Mouse (Mus musculus) hindbrain, embryonic 11.5 days (tissue): ENCODE data around the gene Nupl1. TPM values are rescaled to one million over a fixed set of nuclear protein-coding genes. Genes with fewer than 3 reads are reported as not detected.
A peak's percentile ranks its signal among the peaks of the same experiment; 100 is the strongest.

ENCODE experiments used
- ATAC-seq: fragments of 200-750 bp; cut with Nextera tagmentation; 2 replicates; pipeline ENCODE4 v1.8.0; 2017; ENCODE audit warnings: mild to moderate bottlenecking, moderate TSS enrichment, moderate library complexity; ENCODE audit not compliant: low FRiP score
- DNase-seq: peaks from one replicate; pipeline ENCODE4 v3.0.0-alpha.2; 2015; ENCODE audit warnings: low spot score
- H3K27ac ChIP-seq: fragments of 300-500 bp; sonication (generic); 2 replicates; pipeline ENCODE4 v1.5.1; 2014; ENCODE audit warnings: mild to moderate bottlenecking, low read depth, low read length
- H3K27me3 ChIP-seq: fragments of 300-500 bp; sonication (generic); 2 replicates; pipeline ENCODE4 v1.6.1; 2014; ENCODE audit warnings: mild to moderate bottlenecking, low read length, moderate library complexity, mixed read lengths; ENCODE audit not compliant: control insufficient read depth, insufficient read depth
- H3K36me3 ChIP-seq: fragments of 300-500 bp; sonication (generic); 2 replicates; pipeline ENCODE4 v1.6.1; 2014; ENCODE audit warnings: mild to moderate bottlenecking, low read length, moderate library complexity, mixed read lengths; ENCODE audit not compliant: control insufficient read depth, insufficient read depth
- H3K4me1 ChIP-seq: fragments of 300-500 bp; sonication (generic); replicated peaks from 2 replicates; pipeline ENCODE4 v1.6.1; 2014; ENCODE audit warnings: low read length, mixed read lengths; ENCODE audit not compliant: control insufficient read depth, insufficient read depth
- H3K4me2 ChIP-seq: fragments of 300-500 bp; sonication (generic); replicated peaks from 2 replicates; pipeline ENCODE4 v1.6.1; 2014; ENCODE audit warnings: mild to moderate bottlenecking, low read depth, low read length
- H3K4me3 ChIP-seq: fragments of 300-500 bp; sonication (generic); 2 replicates; pipeline ENCODE4 v1.5.1; 2014; ENCODE audit warnings: low read depth, low read length
- H3K9ac ChIP-seq: fragments of 300-500 bp; sonication (generic); 2 replicates; pipeline ENCODE4 v1.6.1; 2014; ENCODE audit warnings: low read depth, low read length
- H3K9me3 ChIP-seq: fragments of 300-500 bp; sonication (generic); 2 replicates; pipeline ENCODE4 v1.6.1; 2016; ENCODE audit warnings: low read length; ENCODE audit not compliant: control insufficient read depth
- WGBS: fragments of 180-500 bp; shearing (Covaris S2); extraction: QIAGEN DNeasy Blood & Tissue Kit; methylation state at CpG from one replicate; pipeline ENCODE4 v1.1.7; 2014; 5-methylcytosine and 5-hydroxymethylcytosine counted together
- polyA plus RNA-seq: library from polyadenylated mRNA; unstranded; fragments of >200 nt; fragmentation: Nextera tagmentation; extraction: Ambion mirVana; gene quantifications from 2 replicates; pipeline ENCODE4 v1.2.1, GENCODE M21; 2014

Gene Nupl1
- polyA plus RNA-seq, 1 experiment from 2014 or later = not detected

DNA sequence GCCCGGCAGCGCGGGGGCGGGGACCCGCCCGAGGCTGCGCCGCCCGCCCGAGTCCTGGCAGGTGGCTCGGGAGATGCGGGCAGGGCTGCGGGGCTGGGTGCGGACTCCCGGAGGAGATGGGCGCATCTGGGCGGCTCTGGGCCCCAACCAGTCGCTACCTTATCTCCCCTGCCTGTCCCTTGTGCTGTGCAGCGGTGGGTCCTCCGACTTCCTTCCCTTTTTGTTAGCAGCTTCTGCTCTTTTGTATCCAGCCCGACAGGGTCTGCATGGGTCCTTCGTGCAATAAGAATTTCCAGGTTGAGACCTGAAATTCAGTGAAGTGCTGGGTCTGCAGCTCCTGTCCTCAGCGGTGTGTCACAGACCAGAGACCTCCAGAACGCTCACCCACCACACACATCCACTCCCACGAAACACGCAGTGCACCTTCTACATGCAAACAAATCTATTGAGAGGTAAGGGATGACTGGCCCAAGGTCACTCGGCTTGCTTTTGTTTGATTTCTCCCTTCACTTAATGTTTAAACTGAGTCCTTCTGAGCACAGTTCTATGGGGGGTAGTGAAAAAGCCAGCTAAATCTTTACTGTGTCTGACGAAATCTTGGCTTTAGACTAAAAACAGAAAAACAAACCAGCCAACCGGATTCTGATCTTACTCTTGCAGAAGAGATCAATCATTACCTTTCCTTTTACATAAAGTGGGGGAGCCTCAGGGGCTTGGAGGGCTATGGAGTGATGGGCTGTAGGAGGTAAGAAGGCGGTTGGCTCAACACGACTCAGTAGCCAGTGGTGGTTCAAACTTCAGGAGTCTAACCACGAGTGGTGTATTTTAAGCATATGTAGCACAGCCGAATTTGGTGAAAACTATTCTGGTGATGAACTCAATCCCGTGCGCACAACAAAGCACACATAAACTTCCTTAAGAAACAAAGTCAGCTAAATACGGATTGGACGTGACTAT, 73.3 kb downstream of the Nupl1 start:
- 0 out of 2 replicates have a peak overlapping the region, but pooled peaks have one; percentile 47 for H3K27ac ChIP-seq
- ATAC-seq = peak; percentile 61
- WGBS = 20% methylated on average over 34 of the region's 37 CpGs

DNA sequence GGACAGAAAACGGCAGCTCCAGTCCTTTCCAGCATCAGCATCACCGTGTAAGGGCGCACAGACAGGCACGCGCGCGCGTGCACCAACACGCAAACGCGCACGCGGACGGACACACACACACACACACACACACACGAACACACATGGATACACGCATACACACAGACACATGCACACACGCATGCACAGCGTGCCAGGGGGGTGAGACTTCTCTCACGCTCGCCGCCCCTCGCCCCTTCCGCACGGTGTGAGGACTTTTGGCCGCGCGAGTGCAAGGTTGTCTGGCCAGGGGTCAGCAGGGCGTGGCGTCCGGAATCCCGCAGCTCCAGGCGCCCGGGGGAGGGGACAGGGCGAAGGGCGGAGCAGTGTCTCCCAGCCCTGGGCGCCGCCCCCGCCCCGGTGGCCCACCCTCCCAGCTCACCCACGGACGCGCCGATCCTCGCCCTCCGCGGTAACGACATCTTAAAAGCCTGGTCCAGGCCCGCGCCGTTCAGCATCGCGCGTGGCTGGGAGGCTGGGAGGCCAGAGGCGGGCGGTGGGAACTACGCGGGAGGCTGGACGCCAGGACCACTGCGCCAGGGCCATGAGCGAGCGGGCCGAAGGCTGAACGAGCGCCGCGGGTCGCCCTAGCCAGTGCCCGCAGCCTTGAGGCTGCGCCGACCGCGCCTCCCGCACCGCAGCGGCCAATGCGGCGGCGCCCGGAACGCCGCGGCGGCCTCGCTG, 74.2 kb downstream of the Nupl1 start:
- Histone ChIP-seq H3K27ac (0 out of 2 replicates have a peak overlapping the region, but pooled peaks have one; percentile 47), H3K9ac (peak overlapping the region; percentile 75), H3K36me3 (no peaks in the 10 kb centered on the region), H3K4me3 (peak overlapping the region; percentile 75), H3K27me3 (peaks cover 14% of the 10 kb centered on the region), H3K4me2 (peak overlapping the region; percentile 99), H3K9me3 (no peaks in the 10 kb centered on the region), H3K4me1 (no peaks in the 10 kb centered on the region)
- 1% methylated on average over 70 of the region's 84 CpGs for WGBS
- ATAC-seq (peak; percentile 87), DNase-seq (peak; percentile 69)

More for the DNA sequence above, 73.3 kb downstream of the Nupl1 start:
- Histone ChIP-seq H3K4me2 (peak overlapping the region; percentile 99), H3K9me3 (no peaks in the 10 kb centered on the region), H3K36me3 (no peaks in the 10 kb centered on the region), H3K4me1 (no peaks in the 10 kb centered on the region), H3K27me3 (peaks cover 14% of the 10 kb centered on the region), H3K4me3 (peak overlapping the region; percentile 75), H3K9ac (peak overlapping the region; percentile 75)
- DNase-seq = no peak

DNA sequence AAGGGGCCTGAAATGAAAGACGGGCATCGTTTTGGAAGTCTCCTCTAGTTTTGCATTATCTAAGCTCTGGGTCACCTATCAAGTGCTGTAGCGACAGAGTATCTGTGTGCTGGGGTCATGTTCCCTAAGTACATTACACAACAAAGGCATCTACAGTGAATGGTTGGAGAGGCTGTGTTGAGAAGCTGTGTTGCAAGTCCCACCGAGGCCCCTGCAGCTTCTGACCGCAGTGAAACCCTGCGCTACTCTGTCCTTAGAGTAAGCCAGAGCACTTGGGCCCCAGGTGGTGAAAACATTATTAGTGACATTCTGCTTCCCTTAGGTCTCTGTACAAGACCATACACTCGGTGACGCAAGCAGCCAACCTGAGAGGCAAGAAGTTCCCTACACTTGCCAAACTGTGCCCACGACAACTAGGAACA, 74.8 kb downstream of the Nupl1 start:
- Histone ChIP-seq H3K4me3 (peak overlapping the region; percentile 75), H3K4me2 (peak overlapping the region; percentile 99), H3K27ac (0 out of 2 replicates have a peak overlapping the region, but pooled peaks have one; percentile 47), H3K4me1 (no peaks in the 10 kb centered on the region), H3K9me3 (no peaks in the 10 kb centered on the region), H3K9ac (0 out of 2 replicates have a peak overlapping the region, but pooled peaks have one; percentile 75), H3K36me3 (no peaks in the 10 kb centered on the region), H3K27me3 (peaks cover 14% of the 10 kb centered on the region)
- no peak for DNase-seq
- peak; percentile 24; the same call in 1 of the 2 replicates for ATAC-seq
- WGBS = 28% methylated on average over 9 of the region's 9 CpGs

DNA sequence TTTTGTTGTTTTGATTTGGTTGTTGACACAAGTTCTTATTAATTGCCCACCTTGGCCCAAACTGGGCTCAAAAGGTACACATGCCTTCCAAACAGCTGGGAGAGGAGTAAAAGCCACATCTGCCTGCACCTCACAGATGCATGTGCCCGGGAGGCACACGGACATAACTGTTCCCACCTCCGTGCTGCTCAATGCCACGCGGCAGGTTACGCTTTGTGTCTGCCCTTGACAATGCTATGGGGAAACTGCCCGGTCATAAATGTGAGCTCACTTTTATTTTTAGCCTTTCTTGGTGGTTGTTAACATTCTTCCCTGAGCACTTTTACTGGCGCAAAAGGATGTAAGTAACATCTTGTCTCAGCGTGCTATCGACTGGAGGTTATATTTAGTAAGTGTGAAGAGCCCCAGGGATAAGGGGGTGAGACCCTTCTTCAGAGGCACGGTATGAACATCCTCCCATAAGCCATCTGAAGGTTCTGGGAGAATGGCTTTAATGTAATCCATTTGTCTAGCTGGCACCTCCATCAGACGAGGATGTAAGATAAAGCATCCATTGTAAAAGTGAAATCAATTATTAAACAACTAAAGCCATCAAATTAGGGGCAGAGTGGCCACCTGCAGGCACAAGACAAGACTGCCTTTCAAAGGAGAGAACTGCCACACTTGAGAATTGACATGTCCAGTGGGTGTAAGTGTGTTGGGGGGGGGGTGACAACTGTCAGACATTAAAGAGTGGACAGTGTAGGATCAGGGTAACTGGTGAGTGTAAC, 78.8 kb downstream of the Nupl1 start:
- no peak overlapping the region for H3K9ac ChIP-seq
- H3K4me3 ChIP-seq = no peak overlapping the region
- DNase-seq (no peak), ATAC-seq (no peak)
- H3K27me3 ChIP-seq = peaks cover 10% of the 10 kb centered on the region; the same call in 1 of the 2 replicates
- no peaks in the 10 kb centered on the region for H3K36me3 ChIP-seq
- no peak overlapping the region for H3K27ac ChIP-seq
- 66% methylated on average over 12 of the region's 12 CpGs for WGBS
- no peaks in the 10 kb centered on the region for H3K9me3 ChIP-seq
- H3K4me1 ChIP-seq = no peaks in the 10 kb centered on the region
- no peak overlapping the region for H3K4me2 ChIP-seq

DNA sequence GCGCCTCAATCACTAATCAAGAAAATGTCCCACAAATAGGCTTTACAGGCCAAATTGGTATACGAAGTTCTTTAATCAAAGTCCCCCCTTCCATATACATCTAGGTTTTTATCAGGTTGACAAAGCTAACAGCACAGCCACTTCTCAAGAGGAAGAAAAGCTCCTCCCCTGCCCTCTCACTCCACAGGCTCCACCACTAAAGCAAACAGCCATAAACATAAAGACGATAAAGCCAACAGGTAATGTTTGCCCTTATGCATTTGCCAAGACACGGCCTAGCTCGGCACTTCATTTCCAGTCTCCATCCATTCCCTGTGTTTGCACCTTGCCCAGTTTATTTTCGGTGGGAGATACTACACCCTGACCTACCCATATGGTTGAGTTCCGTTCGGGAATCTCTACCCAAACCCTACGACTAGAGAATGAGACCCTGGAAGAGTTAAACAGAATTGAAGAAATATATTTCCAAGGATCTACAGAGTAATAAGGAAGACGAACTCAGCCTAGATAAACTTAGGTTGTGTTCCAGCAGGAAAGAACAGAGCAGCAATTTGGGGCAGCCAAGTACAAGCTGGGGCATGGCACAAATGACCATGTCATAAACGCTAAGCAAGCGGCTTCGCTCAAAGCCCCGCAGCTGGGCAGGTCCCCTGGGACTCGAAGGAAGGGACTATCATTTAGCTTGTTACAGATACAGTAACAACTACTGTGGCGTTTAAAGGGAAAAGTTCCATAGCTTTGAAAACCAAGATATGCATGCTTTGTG, 80.2 kb downstream of the Nupl1 start:
- Histone ChIP-seq H3K27ac (no peak overlapping the region), H3K9ac (no peak overlapping the region), H3K9me3 (no peaks in the 10 kb centered on the region), H3K4me2 (no peak overlapping the region), H3K4me3 (no peak overlapping the region), H3K36me3 (no peaks in the 10 kb centered on the region), H3K27me3 (peaks cover 5% of the 10 kb centered on the region; the same call in 1 of the 2 replicates), H3K4me1 (no peaks in the 10 kb centered on the region)
- ATAC-seq (no peak), DNase-seq (no peak)
- 88% methylated on average over 16 of the region's 16 CpGs for WGBS

DNA sequence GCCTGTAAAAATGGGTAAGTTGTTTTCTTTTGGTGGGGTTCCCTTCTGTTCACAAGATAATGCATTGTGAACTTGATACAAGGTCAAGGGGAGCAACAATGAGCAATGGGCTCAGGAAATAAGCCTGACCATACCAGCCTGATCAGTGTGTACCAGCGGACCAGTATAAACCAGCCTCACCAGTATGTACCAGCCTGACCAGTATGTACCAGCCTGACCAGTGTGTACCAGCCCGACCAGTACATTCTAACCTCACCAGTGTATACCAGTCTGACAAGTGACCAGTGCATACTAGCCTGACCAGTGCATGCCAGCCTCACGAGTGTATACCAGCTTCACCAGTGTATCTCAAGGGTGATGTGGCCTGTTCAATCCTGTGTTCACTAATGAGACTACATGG, 87.9 kb downstream of the Nupl1 start:
- no peaks in the 10 kb centered on the region for H3K36me3 ChIP-seq
- H3K4me2 ChIP-seq = no peak overlapping the region
- no peak overlapping the region for H3K27ac ChIP-seq
- DNase-seq = no peak
- H3K4me1 ChIP-seq = no peaks in the 10 kb centered on the region
- H3K4me3 ChIP-seq = no peak overlapping the region
- no peaks in the 10 kb centered on the region for H3K9me3 ChIP-seq
- WGBS = 87% methylated on average over 3 of the region's 3 CpGs
- ATAC-seq = no peak
- H3K27me3 ChIP-seq = no peaks in the 10 kb centered on the region
- no peak overlapping the region for H3K9ac ChIP-seq

DNA sequence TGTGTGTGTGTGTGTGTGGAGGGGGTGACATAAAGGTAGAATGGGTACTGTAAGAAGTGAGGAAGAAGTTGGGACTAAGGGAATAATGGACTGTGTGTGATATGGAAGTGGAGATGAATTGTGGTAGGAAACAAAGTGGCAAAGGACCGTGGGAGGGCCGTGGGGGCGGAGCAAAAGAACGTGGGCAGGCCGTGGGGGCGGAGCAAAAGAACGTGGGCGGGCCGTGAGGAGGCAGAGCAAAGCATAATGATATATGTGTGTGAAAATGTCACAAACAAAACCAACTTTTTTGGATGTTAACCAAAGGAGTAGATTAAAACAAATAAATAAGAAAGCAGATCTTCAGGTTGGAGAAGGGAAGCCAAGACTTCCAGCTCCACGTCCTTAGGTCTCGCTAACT, 98.9 kb downstream of the Nupl1 start:
- Histone ChIP-seq H3K27me3 (no peaks in the 10 kb centered on the region), H3K4me2 (no peak overlapping the region), H3K4me3 (no peak overlapping the region), H3K9me3 (no peaks in the 10 kb centered on the region), H3K4me1 (no peaks in the 10 kb centered on the region), H3K9ac (no peak overlapping the region), H3K36me3 (no peaks in the 10 kb centered on the region), H3K27ac (no peak overlapping the region)
- ATAC-seq (no peak), DNase-seq (no peak)
- WGBS = 82% methylated on average over 11 of the region's 11 CpGs

DNA sequence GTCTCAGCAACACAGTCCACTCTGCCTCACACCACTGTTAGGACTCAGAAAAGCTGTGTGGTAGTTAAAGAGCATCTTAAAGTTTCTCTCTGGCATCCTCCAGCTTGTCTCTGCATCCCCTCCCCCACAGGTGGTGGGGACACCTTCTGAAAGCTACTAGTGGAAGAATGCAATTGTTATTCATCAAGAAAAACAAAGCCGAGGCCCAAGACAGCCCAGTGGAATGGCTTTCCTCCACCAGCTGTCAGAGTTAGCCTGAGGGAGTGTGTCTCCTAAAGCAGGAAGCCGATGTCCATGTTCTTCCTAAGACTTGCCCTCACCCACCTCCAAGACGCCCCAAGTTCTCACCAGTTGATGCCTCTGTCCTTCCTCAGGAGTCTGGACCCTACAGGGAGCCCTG, 102.3 kb downstream of the Nupl1 start:
- Histone ChIP-seq H3K4me3 (no peak overlapping the region), H3K4me2 (no peak overlapping the region), H3K27ac (no peak overlapping the region), H3K4me1 (no peaks in the 10 kb centered on the region), H3K27me3 (no peaks in the 10 kb centered on the region), H3K9ac (no peak overlapping the region), H3K9me3 (no peaks in the 10 kb centered on the region), H3K36me3 (no peaks in the 10 kb centered on the region)
- WGBS = 40% methylated on average over 3 of the region's 3 CpGs
- no peak for DNase-seq
- ATAC-seq = no peak
